Mouse (Mus musculus) MEL (cell line): ENCODE results near the gene Elk3.

Source experiments
- CHD2 ChIP-seq: IDR thresholded peaks from 2 replicates; pipeline ENCODE4 v1.6.1; 2011; ENCODE audit warnings: low read length, improper control_type of control experiment
- CTCF ChIP-seq, 3 experiments: IDR thresholded peaks in 2 of 3; conservative IDR thresholded peaks in 1 of 3; 2 replicates each; pipeline ENCODE4 v1.5.1; 2011 to 2012; ENCODE audit warnings: low read length in 3 of 3, low read depth in 2 of 3, mild to moderate bottlenecking in 2 of 3, improper control_type of control experiment in 1 of 3, inconsistent platforms in 1 of 3, mixed read lengths in 1 of 3, moderate library complexity in 1 of 3; ENCODE audit not compliant: control insufficient read depth in 1 of 3, insufficient read depth in 1 of 3, poor library complexity in 1 of 3, severe bottlenecking in 1 of 3
- EP300 ChIP-seq, 2 experiments: IDR thresholded peaks; 2 replicates each; pipeline ENCODE4 v1.6.1; 2011; ENCODE audit warnings: improper control_type of control experiment in 2 of 2, low read length in 2 of 2, low read depth in 1 of 2, mild to moderate bottlenecking in 1 of 2
- GATA1 ChIP-seq: IDR thresholded peaks from 2 replicates; pipeline ENCODE4 v1.6.1; 2011; ENCODE audit warnings: low read depth, low read length, improper control_type of control experiment
- HCFC1 ChIP-seq: IDR thresholded peaks from 2 replicates; pipeline ENCODE4 v1.6.1; 2012; ENCODE audit warnings: low read depth, mild to moderate bottlenecking, inconsistent platforms, low read length, improper control_type of control experiment, moderate library complexity
- MAX ChIP-seq: IDR thresholded peaks from 2 replicates; pipeline ENCODE4 v1.6.1; 2011; ENCODE audit warnings: low read length, improper control_type of control experiment
- MAZ ChIP-seq: IDR thresholded peaks from 2 replicates; pipeline ENCODE4 v1.6.1; 2012; ENCODE audit warnings: low read depth, mild to moderate bottlenecking, inconsistent platforms, low read length, improper control_type of control experiment
- NRF1 ChIP-seq: IDR thresholded peaks from 2 replicates; pipeline ENCODE4 v1.6.1; 2014; ENCODE audit warnings: low read depth, mild to moderate bottlenecking, inconsistent platforms, low read length, improper control_type of control experiment, moderate library complexity; ENCODE audit not compliant: poor library complexity, insufficient read depth, severe bottlenecking
- POLR2A ChIP-seq, 2 experiments: IDR thresholded peaks; 2 replicates each; pipeline ENCODE4 v1.6.1; 2011 to 2012; ENCODE audit warnings: low read length in 2 of 2, mild to moderate bottlenecking in 2 of 2, control low read depth in 1 of 2, improper control_type of control experiment in 1 of 2, low read depth in 1 of 2, moderate library complexity in 1 of 2; ENCODE audit not compliant: control insufficient read depth in 1 of 2, insufficient read depth in 1 of 2, poor library complexity in 1 of 2
- POLR2AphosphoS5 ChIP-seq: IDR thresholded peaks from 2 replicates; pipeline ENCODE4 v1.6.1; 2012; ENCODE audit warnings: low read depth, borderline replicate concordance, mild to moderate bottlenecking, inconsistent platforms, low read length, moderate library complexity, mixed read lengths
- RCOR1 ChIP-seq: IDR thresholded peaks from 2 replicates; pipeline ENCODE4 v1.6.1; 2012; ENCODE audit warnings: low read depth, mild to moderate bottlenecking, inconsistent platforms, low read length, improper control_type of control experiment
- ZMIZ1 ChIP-seq: IDR thresholded peaks from 2 replicates; pipeline ENCODE4 v1.6.1; 2012; ENCODE audit warnings: low read depth, mild to moderate bottlenecking, inconsistent platforms, low read length, improper control_type of control experiment, moderate library complexity

DNA sequence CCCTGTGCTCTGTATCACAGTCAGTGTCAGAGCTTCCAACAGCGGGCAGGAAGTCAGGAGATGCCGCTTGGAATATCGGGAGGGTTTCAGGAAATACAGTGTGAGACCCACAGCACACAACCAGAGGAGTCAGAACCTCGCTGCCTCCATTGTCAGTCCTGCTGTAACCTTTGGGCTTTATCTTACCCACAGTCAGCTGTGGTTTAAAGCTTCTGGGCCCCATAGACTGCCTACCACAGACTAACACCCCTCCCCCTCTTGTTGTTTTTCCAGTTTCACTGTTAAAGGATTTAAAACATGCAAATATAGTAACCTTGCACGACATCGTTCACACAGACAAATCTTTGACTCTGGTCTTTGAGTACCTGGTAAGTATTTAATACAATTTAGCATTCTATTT, 85.2 kb downstream of the Elk3 start:
- TF ChIP-seq GATA1 (no peak), CTCF (IDR thresholded peaks at IDR 0.05 in 2 of 3, conservative IDR thresholded peaks at IDR 0.05 in 1 of 3; ENCODE audit: control insufficient read depth in 1 of 3, insufficient read depth in 1 of 3, low read depth in 2 of 3, low read length in 3 of 3, poor library complexity in 1 of 3, severe bottlenecking in 1 of 3) (no peak), HCFC1 (no peak), ZMIZ1 (no peak), RCOR1 (no peak), POLR2AphosphoS5 (no peak), NRF1 (no peak), CHD2 (no peak), MAX (no peak), MAZ (no peak), POLR2A (IDR thresholded peaks at IDR 0.05; ENCODE audit: control insufficient read depth in 1 of 2, insufficient read depth in 1 of 2, low read depth in 1 of 2, low read length in 2 of 2, poor library complexity in 1 of 2) (no peak), EP300 (IDR thresholded peaks at IDR 0.05; ENCODE audit: low read depth in 1 of 2, low read length in 2 of 2) (no peak)
